Mouse (Mus musculus): ENCODE measurements around the gene Uqcc3. TPM values are rescaled to one million over a fixed set of nuclear protein-coding genes. Genes with fewer than 3 reads are reported as not detected.
"Not testable (repeated sequence)": the region's sequence is repeated elsewhere in the genome, so short reads cannot be mapped to it uniquely, and the experiment has no call there.

Gene Uqcc3
- polyA plus RNA-seq, 1 experiment from 2014 or later, result 61.5 TPM

DNA sequence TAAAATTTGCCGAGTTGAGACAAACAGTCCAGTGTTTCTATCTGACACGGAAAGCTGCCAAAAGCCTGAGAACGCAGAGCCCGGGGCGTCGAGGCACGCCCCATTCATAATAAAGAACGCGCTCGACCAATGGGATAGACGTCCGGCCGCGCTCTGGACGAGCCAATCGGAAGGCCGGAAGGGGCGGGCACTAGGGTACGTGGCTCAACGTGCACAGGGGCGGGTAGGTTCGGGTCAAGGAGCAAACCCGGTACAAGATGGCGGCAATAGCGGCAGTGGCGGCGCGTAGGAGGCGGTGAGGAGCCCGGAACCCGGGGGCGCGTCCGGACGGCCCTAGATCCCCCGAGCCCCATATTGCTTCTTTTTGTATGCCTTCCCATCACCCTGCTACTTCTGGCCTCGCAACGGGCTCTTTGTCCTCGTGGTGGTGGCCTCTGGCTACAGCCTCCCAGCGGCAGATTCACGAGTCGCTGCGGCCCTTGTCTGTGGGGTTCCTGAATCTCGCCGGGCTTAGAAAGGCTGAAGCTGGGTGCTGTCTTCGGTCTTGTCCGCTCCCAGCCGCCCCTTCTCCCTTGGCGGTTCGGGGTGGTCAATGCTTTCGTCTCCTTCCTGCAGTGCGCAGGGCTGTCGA, 17.3 kb upstream of the Uqcc3 start, which contains the start of gene Ganab:
Ganab (plus strand) TSS at position 207 of the 631 bp plus-strand sequence.
- peak; percentile 99 for ATAC-seq
- Histone ChIP-seq H3K27me3 (replicated peaks; ENCODE audit: control insufficient read depth, insufficient read depth, low read length) (no peaks in the 10 kb centered on the region), H3K4me3 (ENCODE audit: low read length) (peak within 1 kb of the TSS; percentile 70), H3K4me1 (ENCODE audit: control insufficient read depth, insufficient read depth, low read depth, low read length) (peaks cover 24% of the 10 kb centered on the region), H3K9me3 (ENCODE audit: control insufficient read depth, low read length) (no peaks in the 10 kb centered on the region), H3K4me2 (ENCODE audit: low read length) (peak within 1 kb of the TSS; percentile 74), H3K27ac (ENCODE audit: low read depth, low read length) (peak within 1 kb of the TSS; percentile 91), H3K9ac (ENCODE audit: low read depth, low read length) (peak within 1 kb of the TSS; percentile 93), H3K36me3 (ENCODE audit: control insufficient read depth, insufficient read depth, low read length) (peaks cover 12% of the 10 kb centered on the region)
- WGBS, result under 1% methylated on average over 52 of the region's 53 CpGs

DNA sequence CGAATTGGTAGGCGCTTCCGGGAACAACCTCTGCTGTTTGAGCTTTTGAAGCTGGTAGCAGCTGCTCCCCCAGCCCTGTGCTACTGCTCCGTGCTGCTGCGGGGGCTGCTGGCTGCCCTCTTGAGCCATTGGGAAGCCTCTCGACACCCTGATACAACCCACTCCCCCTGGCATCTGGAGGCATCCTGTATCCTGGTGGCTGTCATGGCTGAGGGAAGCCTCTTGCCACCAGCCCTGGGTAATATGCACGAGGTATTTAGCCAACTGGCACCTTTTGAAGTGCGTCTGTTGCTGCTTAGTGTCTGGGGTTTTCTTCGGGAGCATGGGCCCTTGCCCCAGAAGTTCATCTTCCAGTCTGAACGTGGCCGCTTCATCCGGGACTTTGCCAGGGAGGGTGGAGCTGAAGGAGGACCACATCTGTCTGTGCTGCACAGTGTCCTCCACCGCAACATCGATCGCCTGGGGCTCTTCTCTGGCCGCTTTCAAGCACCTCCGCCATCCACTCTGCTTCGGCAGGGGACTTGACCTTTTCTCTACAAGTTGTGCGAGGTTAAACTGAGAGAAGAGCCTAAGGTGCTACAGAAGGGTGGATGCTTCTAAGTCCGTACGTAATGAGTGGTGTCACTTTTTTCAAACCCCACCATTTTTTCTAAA, 16.6 kb upstream of the Uqcc3 start:
- WGBS, result 17% methylated on average over 21 of the region's 21 CpGs
- H3K36me3 ChIP-seq (ENCODE audit: control insufficient read depth, insufficient read depth, low read length), result peaks cover 10% of the 10 kb centered on the region
- peak overlapping the region; percentile 61 for H3K9ac ChIP-seq (ENCODE audit: low read depth, low read length)
- H3K4me3 ChIP-seq (ENCODE audit: low read length), result peak overlapping the region; percentile 70
- H3K27me3 ChIP-seq (replicated peaks; ENCODE audit: control insufficient read depth, insufficient read depth, low read length); H3K9me3 ChIP-seq (ENCODE audit: control insufficient read depth, low read length): not testable (repeated sequence)
- peak overlapping the region; percentile 64 for H3K4me2 ChIP-seq (ENCODE audit: low read length)
- H3K27ac ChIP-seq (ENCODE audit: low read depth, low read length), result peak overlapping the region; percentile 57
- peaks cover 25% of the 10 kb centered on the region for H3K4me1 ChIP-seq (ENCODE audit: control insufficient read depth, insufficient read depth, low read depth, low read length)
- peak; percentile 50 for ATAC-seq

DNA sequence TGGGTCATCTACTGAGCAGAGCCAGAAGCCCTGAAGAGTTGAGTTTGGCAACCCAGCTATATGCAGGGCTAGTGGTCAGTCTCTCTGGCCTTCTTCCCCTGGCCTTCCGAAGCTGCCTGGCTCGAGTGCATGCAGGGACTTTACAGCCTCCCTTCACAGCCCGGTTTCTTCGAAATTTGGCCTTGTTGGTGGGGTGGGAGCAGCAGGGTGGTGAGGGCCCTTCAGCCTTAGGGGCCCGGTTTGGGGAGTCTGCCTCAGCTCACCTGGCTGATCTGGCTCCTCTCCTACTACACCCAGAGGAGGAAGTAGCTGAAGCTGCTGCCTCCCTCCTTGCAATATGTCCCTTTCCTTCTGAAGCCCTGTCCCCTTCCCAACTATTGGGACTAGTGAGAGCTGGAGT, 15.5 kb upstream of the Uqcc3 start:
- whole genome bisulfite sequencing, result 97% methylated on average over 5 of the region's 5 CpGs
- H3K9me3 ChIP-seq (ENCODE audit: control insufficient read depth, low read length); H3K4me3 ChIP-seq (ENCODE audit: low read length); H3K4me2 ChIP-seq (ENCODE audit: low read length); H3K36me3 ChIP-seq (ENCODE audit: control insufficient read depth, insufficient read depth, low read length); ATAC-seq; H3K27ac ChIP-seq (ENCODE audit: low read depth, low read length); H3K27me3 ChIP-seq (replicated peaks; ENCODE audit: control insufficient read depth, insufficient read depth, low read length); H3K9ac ChIP-seq (ENCODE audit: low read depth, low read length): not testable (repeated sequence)
- peaks cover 25% of the 10 kb centered on the region for H3K4me1 ChIP-seq (ENCODE audit: control insufficient read depth, insufficient read depth, low read depth, low read length)

DNA sequence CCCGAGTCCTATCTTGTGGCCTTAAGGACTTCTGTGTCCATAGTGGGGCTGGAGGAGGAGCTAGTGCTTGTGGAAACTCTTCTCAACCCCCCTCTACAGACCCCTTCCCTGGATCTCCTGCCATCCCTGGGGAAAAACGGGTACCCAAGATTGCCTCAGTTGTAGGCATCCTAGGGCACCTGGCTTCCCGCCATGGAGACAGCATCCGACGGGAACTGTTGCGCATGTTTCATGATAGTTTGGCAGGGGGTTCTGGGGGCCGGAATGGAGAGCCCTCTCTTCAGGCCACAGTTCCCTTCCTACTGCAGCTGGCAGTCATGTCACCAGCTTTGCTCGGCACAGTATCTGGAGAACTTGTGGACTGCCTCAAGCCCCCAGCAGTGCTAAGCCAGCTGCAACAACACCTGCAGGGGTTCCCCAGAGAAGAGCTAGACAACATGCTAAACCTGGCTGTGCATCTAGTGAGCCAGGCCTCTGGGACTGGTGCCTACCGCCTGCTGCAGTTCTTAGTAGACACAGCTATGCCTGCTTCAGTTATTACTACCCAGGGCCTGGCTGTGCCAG, 14.8 kb upstream of the Uqcc3 start:
- peaks cover 25% of the 10 kb centered on the region for H3K4me1 ChIP-seq (ENCODE audit: control insufficient read depth, insufficient read depth, low read depth, low read length)
- WGBS, result 91% methylated on average over 9 of the region's 9 CpGs
- no peak for ATAC-seq
- H3K36me3 ChIP-seq (ENCODE audit: control insufficient read depth, insufficient read depth, low read length), result peaks cover 10% of the 10 kb centered on the region
- no peak overlapping the region for H3K9ac ChIP-seq (ENCODE audit: low read depth, low read length)
- H3K4me2 ChIP-seq (ENCODE audit: low read length), result no peak overlapping the region
- no peaks in the 10 kb centered on the region for H3K9me3 ChIP-seq (ENCODE audit: control insufficient read depth, low read length)
- no peak overlapping the region for H3K4me3 ChIP-seq (ENCODE audit: low read length)
- no peaks in the 10 kb centered on the region for H3K27me3 ChIP-seq (replicated peaks; ENCODE audit: control insufficient read depth, insufficient read depth, low read length)
- H3K27ac ChIP-seq (ENCODE audit: low read depth, low read length), result no peak overlapping the region

DNA sequence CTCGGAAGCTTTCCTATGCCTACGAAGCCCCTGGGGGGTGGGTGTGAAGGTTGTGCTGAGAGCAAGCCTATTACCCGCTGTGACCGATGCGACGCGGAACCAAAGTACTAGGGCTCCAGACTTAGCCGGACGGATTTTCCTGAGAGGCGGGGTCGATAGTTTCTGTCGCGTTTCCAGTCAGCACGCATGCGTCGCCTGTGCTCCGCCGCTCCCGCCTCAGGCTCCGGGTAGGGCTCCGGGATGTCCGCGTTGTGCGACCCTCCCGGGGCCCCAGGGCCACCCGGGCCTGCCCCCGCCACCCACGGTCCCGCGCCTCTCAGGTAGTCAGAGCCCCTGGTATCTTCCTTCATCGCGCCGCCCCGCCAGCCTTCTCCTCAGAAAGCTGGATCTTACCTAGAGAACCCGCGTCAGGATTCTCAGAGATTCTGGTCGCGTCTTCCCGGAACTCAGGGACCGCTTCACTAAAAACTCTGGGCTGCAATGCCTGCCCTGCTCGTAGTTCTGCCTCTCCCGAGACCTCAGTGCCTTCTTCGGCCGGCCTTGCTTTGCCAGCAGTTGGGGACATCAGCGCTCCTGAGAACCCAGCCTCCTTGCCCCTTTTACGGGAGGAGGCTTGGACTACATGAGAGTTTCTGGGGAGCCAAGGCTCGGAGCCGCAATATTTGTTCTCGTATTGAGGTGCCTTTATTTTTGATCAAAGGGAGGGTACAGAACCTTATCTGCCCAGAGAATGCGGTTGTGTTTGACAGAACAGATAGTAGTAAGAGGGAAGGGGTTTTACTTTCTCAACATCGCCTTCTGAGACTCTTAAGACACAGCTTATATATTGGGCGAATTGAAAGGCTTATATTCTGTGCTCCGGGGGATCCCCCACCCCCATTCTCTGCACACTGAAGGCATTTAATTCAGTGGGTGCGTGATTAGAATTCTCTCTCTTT, 12.4 kb upstream of the Uqcc3 start, which contains the start of gene Ints5:
Ints5 (plus strand) TSS at position 177 of the 938 bp plus-strand sequence.
- Histone ChIP-seq H3K27me3 (replicated peaks; ENCODE audit: control insufficient read depth, insufficient read depth, low read length) (no peaks in the 10 kb centered on the region), H3K9me3 (ENCODE audit: control insufficient read depth, low read length) (no peaks in the 10 kb centered on the region), H3K4me1 (ENCODE audit: control insufficient read depth, insufficient read depth, low read depth, low read length) (peaks cover 23% of the 10 kb centered on the region), H3K27ac (ENCODE audit: low read depth, low read length) (peak within 1 kb of the TSS; percentile 60), H3K4me2 (ENCODE audit: low read length) (peak within 1 kb of the TSS; percentile 84), H3K36me3 (ENCODE audit: control insufficient read depth, insufficient read depth, low read length) (peaks cover 13% of the 10 kb centered on the region), H3K4me3 (ENCODE audit: low read length) (peak within 1 kb of the TSS; percentile 54), H3K9ac (ENCODE audit: low read depth, low read length) (peak within 1 kb of the TSS; percentile 70)
- peak; percentile 65 for ATAC-seq
- 3% methylated on average over 50 of the region's 54 CpGs for WGBS

DNA sequence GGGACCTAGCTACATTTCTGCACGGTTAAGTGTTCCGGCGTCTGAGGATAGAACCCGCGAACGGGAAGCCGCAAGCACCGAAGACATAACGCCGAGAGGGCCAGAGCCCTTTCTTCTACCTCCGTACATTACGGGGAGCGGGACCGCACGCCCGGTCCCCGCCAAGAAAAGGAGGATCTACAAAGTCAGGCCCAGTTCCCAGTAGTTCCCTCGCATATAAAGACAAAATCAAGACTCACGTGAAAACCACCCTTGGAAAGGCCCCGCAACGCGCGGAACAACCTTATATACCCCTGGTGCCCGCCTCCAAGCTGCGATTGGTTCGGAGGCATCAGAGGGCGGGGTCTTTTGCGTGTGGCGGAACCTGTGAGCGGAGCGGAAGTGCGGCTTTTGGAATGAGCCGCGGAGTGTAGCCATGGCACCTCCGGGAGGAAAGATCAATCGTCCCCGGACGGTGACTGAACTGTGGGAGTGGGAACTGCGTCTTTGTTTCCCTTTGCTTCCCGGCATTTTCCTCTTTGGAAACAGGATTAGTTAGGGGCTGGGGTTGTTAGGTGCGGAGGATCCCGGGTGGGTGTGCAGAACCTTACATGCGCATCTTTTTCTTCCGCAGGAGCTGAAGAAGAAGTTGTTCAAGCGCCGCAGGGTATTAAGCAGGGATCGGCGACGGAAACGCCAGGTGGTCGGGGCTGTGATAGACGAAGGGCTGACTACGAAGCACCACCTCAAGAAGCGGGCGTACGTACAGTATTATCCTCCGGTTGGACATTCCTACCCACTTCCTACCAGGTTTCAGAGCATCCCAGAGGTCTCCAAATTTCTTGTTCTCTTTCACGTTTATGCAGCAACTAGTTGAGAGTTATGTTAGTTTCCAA, 8.0 kb upstream of the Uqcc3 start, which contains the start of the genes 1810009A15Rik and Gm49416:
1810009A15Rik (plus strand) TSS at position 343 of the 875 bp plus-strand sequence.
Gm49416 (plus strand) TSS at position 416 of the 875 bp plus-strand sequence.
- under 1% methylated on average over 58 of the region's 58 CpGs for WGBS
- H3K36me3 ChIP-seq (ENCODE audit: control insufficient read depth, insufficient read depth, low read length), result peaks cover 3% of the 10 kb centered on the region; the same call in 1 of the 2 replicates

DNA sequence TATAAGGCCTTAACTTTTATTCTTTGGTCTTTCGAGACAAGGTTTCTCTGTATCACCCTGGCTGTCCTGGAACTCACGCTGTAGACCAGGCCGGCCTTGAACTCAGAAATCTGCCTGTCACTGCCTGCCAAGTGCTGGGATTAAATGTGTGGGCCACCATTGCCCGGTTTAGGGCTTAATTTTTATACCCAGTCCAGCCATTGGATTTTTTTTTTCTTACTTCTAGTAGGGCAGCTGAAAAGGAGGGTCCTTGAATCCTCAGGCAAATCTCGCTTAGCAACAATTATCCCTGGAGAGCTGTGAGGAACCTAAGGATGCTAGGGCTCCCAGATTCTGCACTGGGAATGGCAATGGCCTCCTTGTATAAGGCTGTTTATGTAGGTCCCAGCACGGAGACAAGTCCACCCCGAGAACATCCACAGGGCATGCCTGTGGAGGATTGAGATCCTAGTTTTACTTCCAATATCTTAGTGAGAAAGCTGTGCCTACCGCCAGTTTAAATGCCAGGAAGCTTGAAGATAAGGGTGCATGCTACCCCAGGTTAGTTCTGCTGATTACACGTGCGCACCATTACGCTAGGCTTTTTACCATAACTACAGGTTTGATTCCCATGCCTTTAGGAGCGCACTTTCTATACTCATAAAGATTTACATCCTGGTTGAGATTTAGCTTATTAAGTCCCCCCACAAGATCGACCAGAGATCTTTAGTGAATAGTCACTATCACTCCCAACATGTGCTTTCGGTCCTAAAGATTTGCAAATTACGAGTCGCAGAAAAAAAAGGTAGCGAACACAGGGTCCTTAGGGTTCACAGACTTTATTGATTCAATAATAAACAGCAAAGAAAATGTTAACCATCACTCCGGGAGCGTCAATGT, 7.1 kb upstream of the Uqcc3 start:
- 15% methylated on average over 19 of the region's 19 CpGs for WGBS
- H3K27ac ChIP-seq (ENCODE audit: low read depth, low read length), result peak overlapping the region; percentile 77
- H3K4me3 ChIP-seq (ENCODE audit: low read length), result peak overlapping the region; percentile 65
- no peak for ATAC-seq
- H3K9me3 ChIP-seq (ENCODE audit: control insufficient read depth, low read length), result no peaks in the 10 kb centered on the region
- peaks cover 15% of the 10 kb centered on the region for H3K4me1 ChIP-seq (ENCODE audit: control insufficient read depth, insufficient read depth, low read depth, low read length)
- no peaks in the 10 kb centered on the region for H3K27me3 ChIP-seq (replicated peaks; ENCODE audit: control insufficient read depth, insufficient read depth, low read length)
- H3K4me2 ChIP-seq (ENCODE audit: low read length), result peak overlapping the region; percentile 71
- peak overlapping the region; percentile 72 for H3K9ac ChIP-seq (ENCODE audit: low read depth, low read length)
- H3K36me3 ChIP-seq (ENCODE audit: control insufficient read depth, insufficient read depth, low read length), result peaks cover 3% of the 10 kb centered on the region; the same call in 1 of the 2 replicates

More for the DNA sequence above, 8.0 kb upstream of the Uqcc3 start, which contains the start of the genes 1810009A15Rik and Gm49416:
- peak within 1 kb of the TSS; percentile 82 for H3K27ac ChIP-seq (ENCODE audit: low read depth, low read length)
- H3K4me3 ChIP-seq (ENCODE audit: low read length), result peak within 1 kb of the TSS; percentile 65
- H3K9ac ChIP-seq (ENCODE audit: low read depth, low read length), result peak within 1 kb of the TSS; percentile 76
- ATAC-seq, result peak; percentile 96
- peaks cover 20% of the 10 kb centered on the region for H3K4me1 ChIP-seq (ENCODE audit: control insufficient read depth, insufficient read depth, low read depth, low read length)
- H3K9me3 ChIP-seq (ENCODE audit: control insufficient read depth, low read length), result no peaks in the 10 kb centered on the region
- H3K4me2 ChIP-seq (ENCODE audit: low read length), result peak within 1 kb of the TSS; percentile 71
- no peaks in the 10 kb centered on the region for H3K27me3 ChIP-seq (replicated peaks; ENCODE audit: control insufficient read depth, insufficient read depth, low read length)
